8 mouse cellular contexts compared by ENCODE assay signal in the genomic region with DNA sequence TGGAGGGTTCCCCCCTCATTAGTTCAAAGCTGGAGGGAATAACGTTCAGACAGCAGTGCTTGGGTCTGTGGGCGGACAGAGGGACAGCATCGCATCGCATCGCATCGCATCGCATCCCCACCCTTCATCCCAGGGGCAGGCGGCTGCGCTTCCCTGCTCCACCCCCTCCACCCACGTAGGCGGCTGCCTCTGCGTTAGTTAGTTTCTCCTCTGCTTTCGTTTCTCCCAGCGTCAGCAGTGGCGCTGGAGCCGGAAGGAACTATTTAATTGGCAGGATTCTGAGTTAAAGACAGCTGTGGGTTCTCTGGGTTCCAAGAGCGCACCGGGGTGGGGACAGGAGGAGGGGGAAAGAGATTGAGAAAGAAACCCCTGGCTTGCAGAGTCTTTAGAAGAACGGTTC.
DNase-seq lines count a peak whose midpoint lies in the region; ATAC-seq lines count a peak whose summit lies in the region.

No protein-coding gene starts in this region.

- intact Hi-C loops in gastrocnemius, postnatal 14 days (cut with DNase I; ENCODE audit: low total_unique reads) = no loop called here
- intact Hi-C loops in left cerebral cortex, postnatal 4 days (cut with DNase I) = loop anchor here (5.0 kb wide), 1 partner anchor 48 kb away; no protein-coding TSS in a partner anchor

- no peaks in the 10 kb centered on the region for H3K36me3 ChIP-seq in hindbrain, embryonic 15.5 days
- no peaks in the 10 kb centered on the region for H3K36me3 ChIP-seq in neural tube, embryonic 12.5 days

- peaks cover 10% of the 10 kb centered on the region for H3K27me3 ChIP-seq in hindbrain, embryonic 15.5 days
- peaks cover 36% of the 10 kb centered on the region for H3K27me3 ChIP-seq in neural tube, embryonic 12.5 days (replicated peaks)

- WGBS in hindbrain, embryonic 15.5 days = 2% methylated on average over 19 of the region's 19 CpGs
- 2% methylated on average over 19 of the region's 19 CpGs for WGBS in neural tube, embryonic 12.5 days

- peak overlapping the region; percentile 26 for H3K4me3 ChIP-seq in hindbrain, embryonic 15.5 days
- peak overlapping the region; percentile 13; the same call in 1 of the 2 replicates for H3K4me3 ChIP-seq in neural tube, embryonic 12.5 days

- peak overlapping the region; percentile 36 for H3K9ac ChIP-seq in hindbrain, embryonic 15.5 days
- H3K9ac ChIP-seq in neural tube, embryonic 12.5 days = peak overlapping the region; percentile 38; the same call in 1 of the 2 replicates

- no peaks in the 10 kb centered on the region for H3K9me3 ChIP-seq in hindbrain, embryonic 15.5 days
- H3K9me3 ChIP-seq in neural tube, embryonic 12.5 days = no peaks in the 10 kb centered on the region

- H3K4me1 ChIP-seq in hindbrain, embryonic 15.5 days (replicated peaks) = peaks cover 24% of the 10 kb centered on the region
- peaks cover 31% of the 10 kb centered on the region for H3K4me1 ChIP-seq in neural tube, embryonic 12.5 days

- peak overlapping the region; percentile 68 for H3K4me2 ChIP-seq in hindbrain, embryonic 15.5 days
- peak overlapping the region; percentile 57 for H3K4me2 ChIP-seq in neural tube, embryonic 12.5 days (replicated peaks)

- peak; percentile 52 for DNase-seq in urinary bladder, postnatal 14 days (ENCODE audit: low spot score)
- DNase-seq in urinary bladder, adult 2 months (ENCODE audit: low spot score) = no peak
- DNase-seq in gastrocnemius, postnatal 14 days = peak; percentile 72
- DNase-seq in left cerebral cortex, postnatal 4 days = peak; percentile 13
- no peak for DNase-seq in ovary, postnatal 10 days (ENCODE audit: low spot score)

- no peak overlapping the region for H3K27ac ChIP-seq in hindbrain, embryonic 15.5 days (replicated peaks)
- no peak overlapping the region for H3K27ac ChIP-seq in neural tube, embryonic 12.5 days

- ATAC-seq in hindbrain, embryonic 15.5 days (ENCODE audit: low FRiP score, low read depth) = 0 out of 2 replicates have a peak, but pooled peaks have one; percentile 20
- ATAC-seq in neural tube, embryonic 12.5 days (ENCODE audit: low FRiP score, low read depth) = 0 out of 2 replicates have a peak, but pooled peaks have one; percentile 58
- no peak for ATAC-seq in erythroid progenitor cell, adult 5-6 weeks (replicated peaks; ENCODE audit: low FRiP score, poor library complexity, severe bottlenecking)

Comparison
In these comparisons a context has a peak if more than half of its experiments do, and no peak if none do; other contexts are left out.
1. DNase-seq: peak in urinary bladder, postnatal 14 days (single experiment), gastrocnemius, postnatal 14 days (single experiment) and left cerebral cortex, postnatal 4 days (single experiment); none in urinary bladder, adult 2 months (single experiment) and ovary, postnatal 10 days (single experiment).